Mouse (Mus musculus): Measurements from ENCODE around the gene Olfr683. TPM values are rescaled to one million over a fixed set of nuclear protein-coding genes. Genes with fewer than 3 reads are reported as not detected.
A peak's percentile ranks its signal among the peaks of the same experiment; 100 is the strongest.
"Not testable (repeated sequence)": the region's sequence is repeated elsewhere in the genome, so short reads cannot be mapped to it uniquely, and the experiment has no call there.

Olfr683 gene
- not detected in 2 replicates for polyA plus RNA-seq (2014; fragmentation: Nextera tagmentation; extraction: Ambion mirVana)

DNA sequence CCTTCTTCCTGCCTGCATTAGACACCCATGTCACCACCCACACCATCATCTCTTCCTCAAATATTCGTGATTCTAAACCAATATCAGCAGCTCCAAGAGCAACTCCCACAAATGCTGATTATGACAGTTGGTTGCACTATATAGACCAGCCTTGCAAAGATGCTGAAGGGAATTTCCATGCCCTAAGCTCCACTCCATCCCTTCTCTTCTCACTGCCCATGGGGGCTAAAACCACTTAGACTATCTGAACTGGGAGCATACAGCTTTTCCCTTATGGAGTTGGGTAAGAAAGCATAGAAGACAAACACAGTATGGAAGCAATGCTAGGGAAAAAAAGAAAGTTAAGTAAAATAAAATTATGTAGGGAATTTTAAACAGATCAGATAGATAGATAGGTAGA, at the start of gene Olfr683:
Gene Olfr683 (minus strand): TSS at position 101 of the 400 bp plus-strand sequence.
- 79% methylated on average over 1 of the region's 1 CpGs for WGBS
- Histone ChIP-seq H3K4me1 (ENCODE audit: control insufficient read depth, insufficient read depth, low read length) (no peaks in the 10 kb centered on the region), H3K9ac (ENCODE audit: low read length) (no peak within 1 kb of the TSS), H3K4me3 (ENCODE audit: low read depth, low read length) (no peak within 1 kb of the TSS), H3K9me3 (replicated peaks; ENCODE audit: control insufficient read depth, low read length) (no peaks in the 10 kb centered on the region), H3K27me3 (replicated peaks; ENCODE audit: control insufficient read depth, insufficient read depth, low read length) (no peaks in the 10 kb centered on the region), H3K4me2 (ENCODE audit: low read length) (no peak within 1 kb of the TSS), H3K36me3 (ENCODE audit: control insufficient read depth, insufficient read depth, low read length) (no peaks in the 10 kb centered on the region), H3K27ac (ENCODE audit: low read depth, low read length) (no peak within 1 kb of the TSS)
- ATAC-seq (no peak), DNase-seq (ENCODE audit: low spot score) (no peak)

DNA sequence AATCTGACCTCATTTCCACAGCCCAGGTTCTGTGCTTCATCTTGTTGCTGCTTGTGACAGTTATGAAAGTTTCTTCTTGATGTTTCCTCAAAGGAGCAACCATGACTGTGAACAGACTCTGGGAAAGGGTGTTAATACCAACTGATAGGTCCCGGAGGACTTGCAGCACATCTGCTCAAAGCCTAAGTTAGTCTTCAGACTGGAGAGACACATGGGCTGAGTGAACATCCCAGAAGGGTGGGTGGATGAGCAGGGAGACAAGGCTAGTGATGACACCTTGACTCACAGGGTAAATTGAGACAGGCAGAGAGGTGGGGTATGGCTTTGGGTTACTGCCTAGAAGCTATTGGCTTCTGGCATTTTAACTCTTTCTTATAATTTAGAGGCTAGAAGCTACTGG, 39.1 kb upstream of the Olfr683 start, which contains the start of gene Olfr685:
Gene Olfr685 (minus strand): TSS at position 101 of the 400 bp plus-strand sequence.
- DNase-seq (ENCODE audit: low spot score), result no peak
- Histone ChIP-seq H3K36me3 (ENCODE audit: control insufficient read depth, insufficient read depth, low read length) (no peaks in the 10 kb centered on the region), H3K27me3 (replicated peaks; ENCODE audit: control insufficient read depth, insufficient read depth, low read length) (no peaks in the 10 kb centered on the region), H3K4me2 (ENCODE audit: low read length) (no peak within 1 kb of the TSS), H3K4me1 (ENCODE audit: control insufficient read depth, insufficient read depth, low read length) (no peaks in the 10 kb centered on the region), H3K9ac (ENCODE audit: low read length) (no peak within 1 kb of the TSS), H3K27ac (ENCODE audit: low read depth, low read length) (no peak within 1 kb of the TSS), H3K4me3 (ENCODE audit: low read depth, low read length) (no peak within 1 kb of the TSS), H3K9me3 (replicated peaks; ENCODE audit: control insufficient read depth, low read length) (no peaks in the 10 kb centered on the region)
- no peak for ATAC-seq
- WGBS, result 84% methylated on average over 1 of the region's 1 CpGs

DNA sequence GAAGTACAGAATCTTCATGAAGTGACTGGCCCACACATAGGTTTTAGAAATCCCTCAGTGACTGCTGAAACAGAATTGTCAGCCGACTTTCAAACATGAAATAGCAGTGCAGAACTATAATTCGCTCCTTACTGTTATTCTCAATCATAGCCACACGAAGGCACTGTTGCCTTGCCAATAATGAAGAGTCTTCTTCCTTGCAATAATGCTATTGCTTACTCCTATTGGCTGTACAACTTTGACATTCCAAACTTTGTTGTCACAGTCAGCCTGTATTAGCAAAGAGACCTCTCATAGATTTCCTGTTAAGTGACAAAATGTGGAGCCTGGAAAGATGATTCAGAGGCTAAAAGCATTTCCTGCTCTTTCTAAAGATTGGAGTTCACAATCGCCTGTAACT, 24.0 kb upstream of the Olfr683 start:
- 56% methylated on average over 4 of the region's 4 CpGs for WGBS
- no peak overlapping the region for H3K9ac ChIP-seq (ENCODE audit: low read length)
- peak; percentile 25 for DNase-seq (ENCODE audit: low spot score)
- H3K27me3 ChIP-seq (replicated peaks; ENCODE audit: control insufficient read depth, insufficient read depth, low read length), result no peaks in the 10 kb centered on the region
- H3K36me3 ChIP-seq (ENCODE audit: control insufficient read depth, insufficient read depth, low read length), result no peaks in the 10 kb centered on the region
- H3K4me2 ChIP-seq (ENCODE audit: low read length), result no peak overlapping the region
- H3K4me1 ChIP-seq (ENCODE audit: control insufficient read depth, insufficient read depth, low read length), result no peaks in the 10 kb centered on the region
- no peak overlapping the region for H3K4me3 ChIP-seq (ENCODE audit: low read depth, low read length)
- H3K9me3 ChIP-seq (replicated peaks; ENCODE audit: control insufficient read depth, low read length), result no peaks in the 10 kb centered on the region
- H3K27ac ChIP-seq (ENCODE audit: low read depth, low read length), result no peak overlapping the region
- no peak for ATAC-seq

DNA sequence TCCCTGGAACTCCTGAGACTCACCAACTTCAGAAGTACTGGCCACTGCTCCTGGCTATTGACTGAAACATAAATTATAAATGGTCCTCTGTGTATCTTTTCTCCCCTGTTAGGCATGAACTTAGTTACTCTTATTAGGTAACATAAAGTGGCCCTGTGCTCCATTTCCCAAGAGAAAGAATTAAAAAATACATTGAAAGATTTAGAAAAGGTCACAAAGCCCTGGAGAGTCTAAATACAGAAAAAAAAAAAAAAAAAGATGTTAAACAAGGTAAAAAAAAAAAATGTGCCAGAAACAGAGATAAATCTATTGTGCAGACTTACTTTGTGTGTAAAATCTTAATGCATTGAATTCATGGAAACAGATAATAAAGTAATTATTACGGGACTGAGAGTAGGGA, 16.7 kb upstream of the Olfr683 start, which contains the start of gene Olfr684:
Gene Olfr684 (minus strand): TSS at position 101 of the 400 bp plus-strand sequence.
- H3K4me2 ChIP-seq (ENCODE audit: low read length), result no peak within 1 kb of the TSS
- ATAC-seq (no peak), DNase-seq (ENCODE audit: low spot score) (no peak)
- H3K27me3 ChIP-seq (replicated peaks; ENCODE audit: control insufficient read depth, insufficient read depth, low read length), result no peaks in the 10 kb centered on the region
- H3K9me3 ChIP-seq (replicated peaks; ENCODE audit: control insufficient read depth, low read length), result no peaks in the 10 kb centered on the region
- H3K9ac ChIP-seq (ENCODE audit: low read length), result no peak within 1 kb of the TSS
- H3K4me3 ChIP-seq (ENCODE audit: low read depth, low read length), result no peak within 1 kb of the TSS
- no peaks in the 10 kb centered on the region for H3K4me1 ChIP-seq (ENCODE audit: control insufficient read depth, insufficient read depth, low read length)
- 54% methylated on average over 1 of the region's 1 CpGs for WGBS
- no peak within 1 kb of the TSS for H3K27ac ChIP-seq (ENCODE audit: low read depth, low read length)
- no peaks in the 10 kb centered on the region for H3K36me3 ChIP-seq (ENCODE audit: control insufficient read depth, insufficient read depth, low read length)

GRCm38 (mm10) chr7:105141275-105141674, 5.5 kb downstream of the Olfr683 start:
- DNase-seq (ENCODE audit: low spot score), result no peak
- no peaks in the 10 kb centered on the region for H3K36me3 ChIP-seq (ENCODE audit: control insufficient read depth, insufficient read depth, low read length)
- 77% methylated on average over 2 of the region's 2 CpGs for WGBS
- no peak overlapping the region for H3K9ac ChIP-seq (ENCODE audit: low read length)
- no peaks in the 10 kb centered on the region for H3K27me3 ChIP-seq (replicated peaks; ENCODE audit: control insufficient read depth, insufficient read depth, low read length)
- H3K4me3 ChIP-seq (ENCODE audit: low read depth, low read length), result no peak overlapping the region
- no peak overlapping the region for H3K4me2 ChIP-seq (ENCODE audit: low read length)
- no peak overlapping the region for H3K27ac ChIP-seq (ENCODE audit: low read depth, low read length)
- no peak for ATAC-seq
- no peaks in the 10 kb centered on the region for H3K4me1 ChIP-seq (ENCODE audit: control insufficient read depth, insufficient read depth, low read length)
- no peaks in the 10 kb centered on the region for H3K9me3 ChIP-seq (replicated peaks; ENCODE audit: control insufficient read depth, low read length)

DNA sequence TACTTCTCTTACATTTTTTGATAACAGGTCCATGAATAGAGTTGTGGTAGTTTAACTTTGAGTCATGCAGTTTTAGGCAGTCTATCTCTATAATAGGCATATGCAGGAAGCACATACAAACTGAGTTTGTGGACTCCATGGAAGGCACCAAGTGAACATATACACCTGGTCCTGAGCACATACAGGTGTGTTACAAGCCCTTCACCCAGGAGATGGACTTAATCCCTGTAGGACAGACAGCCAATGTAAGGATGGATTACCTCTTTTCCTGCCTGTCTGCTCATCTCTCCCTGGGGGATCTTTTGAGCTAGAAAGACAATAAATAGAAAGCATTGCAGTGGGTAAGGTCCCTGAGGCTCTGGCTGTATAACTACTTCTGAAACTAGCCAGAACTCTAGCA, 30.3 kb downstream of the Olfr683 start, which contains the start of gene Olfr681:
Gene Olfr681 (plus strand): TSS at position 301 of the 400 bp plus-strand sequence.
- H3K36me3 ChIP-seq (ENCODE audit: control insufficient read depth, insufficient read depth, low read length), result no peaks in the 10 kb centered on the region
- no peaks in the 10 kb centered on the region for H3K27me3 ChIP-seq (replicated peaks; ENCODE audit: control insufficient read depth, insufficient read depth, low read length)
- H3K9ac ChIP-seq (ENCODE audit: low read length), result no peak within 1 kb of the TSS
- no peak for ATAC-seq
- H3K27ac ChIP-seq (ENCODE audit: low read depth, low read length), result no peak within 1 kb of the TSS
- H3K4me1 ChIP-seq (ENCODE audit: control insufficient read depth, insufficient read depth, low read length), result no peaks in the 10 kb centered on the region
- no peak for DNase-seq (ENCODE audit: low spot score)
- no peaks in the 10 kb centered on the region for H3K9me3 ChIP-seq (replicated peaks; ENCODE audit: control insufficient read depth, low read length)
- no peak within 1 kb of the TSS for H3K4me3 ChIP-seq (ENCODE audit: low read depth, low read length)
- no peak within 1 kb of the TSS for H3K4me2 ChIP-seq (ENCODE audit: low read length)

DNA sequence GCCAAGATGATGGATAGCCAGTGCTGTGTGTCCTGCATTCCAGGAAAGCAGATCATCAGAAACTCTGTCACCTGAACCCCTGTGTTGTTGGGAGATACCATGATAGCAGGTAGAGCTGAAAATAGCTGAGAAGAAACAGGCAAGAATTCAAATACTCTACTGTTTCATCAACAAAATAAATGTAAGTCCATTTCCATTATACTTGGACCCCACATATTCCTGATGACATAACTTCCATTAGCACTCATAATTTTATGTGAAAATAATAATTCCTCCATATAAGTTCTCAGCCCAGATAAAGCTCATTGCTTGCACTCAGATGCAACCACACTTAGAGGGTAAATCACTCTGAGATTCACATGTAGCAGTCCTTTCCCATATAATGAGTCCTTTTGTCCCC, 54.1 kb downstream of the Olfr683 start, which contains the start of gene Olfr680-ps1:
Gene Olfr680-ps1 (minus strand): TSS at position 101 of the 400 bp plus-strand sequence.
- not testable (repeated sequence) for DNase-seq (ENCODE audit: low spot score); H3K36me3 ChIP-seq (ENCODE audit: control insufficient read depth, insufficient read depth, low read length); H3K27ac ChIP-seq (ENCODE audit: low read depth, low read length); H3K4me3 ChIP-seq (ENCODE audit: low read depth, low read length); H3K9me3 ChIP-seq (replicated peaks; ENCODE audit: control insufficient read depth, low read length); H3K9ac ChIP-seq (ENCODE audit: low read length); ATAC-seq; H3K4me2 ChIP-seq (ENCODE audit: low read length); H3K27me3 ChIP-seq (replicated peaks; ENCODE audit: control insufficient read depth, insufficient read depth, low read length); H3K4me1 ChIP-seq (ENCODE audit: control insufficient read depth, insufficient read depth, low read length)

Other genes with a start within 250 kb of the Olfr683 start
- gene Olfr667, start 225.5 kb downstream of the Olfr683 start, polyA plus RNA-seq (2014; fragmentation: Nextera tagmentation; extraction: Ambion mirVana), result not detected in 2 replicates
- not detected in 2 replicates for gene Olfr668, start 219.0 kb downstream of the Olfr683 start, polyA plus RNA-seq (2014; fragmentation: Nextera tagmentation; extraction: Ambion mirVana)
- not detected in 2 replicates for gene Olfr669, start 212.8 kb downstream of the Olfr683 start, polyA plus RNA-seq (2014; fragmentation: Nextera tagmentation; extraction: Ambion mirVana)
- gene Olfr670, start 184.4 kb downstream of the Olfr683 start, polyA plus RNA-seq (2014; fragmentation: Nextera tagmentation; extraction: Ambion mirVana), result not detected in 2 replicates
- not detected in 2 replicates for gene Olfr671, start 167.9 kb downstream of the Olfr683 start, polyA plus RNA-seq (2014; fragmentation: Nextera tagmentation; extraction: Ambion mirVana)
- not detected in 2 replicates for gene Olfr672, start 145.0 kb downstream of the Olfr683 start, polyA plus RNA-seq (2014; fragmentation: Nextera tagmentation; extraction: Ambion mirVana)
- gene Olfr675, start 118.6 kb downstream of the Olfr683 start, polyA plus RNA-seq (2014; fragmentation: Nextera tagmentation; extraction: Ambion mirVana), result not detected in 2 replicates
- not detected in 2 replicates for gene Olfr676, start 114.3 kb downstream of the Olfr683 start, polyA plus RNA-seq (2014; fragmentation: Nextera tagmentation; extraction: Ambion mirVana)
- not detected in 2 replicates for gene Olfr677, start 95.6 kb downstream of the Olfr683 start, polyA plus RNA-seq (2014; fragmentation: Nextera tagmentation; extraction: Ambion mirVana)
- gene Olfr678, start 82.5 kb downstream of the Olfr683 start, polyA plus RNA-seq (2014; fragmentation: Nextera tagmentation; extraction: Ambion mirVana), result not detected in 2 replicates
- gene Olfr679, start 65.8 kb downstream of the Olfr683 start, polyA plus RNA-seq (2014; fragmentation: Nextera tagmentation; extraction: Ambion mirVana), result not detected in 2 replicates
- gene Olfr680-ps1, start 54.2 kb downstream of the Olfr683 start, polyA plus RNA-seq (2014; fragmentation: Nextera tagmentation; extraction: Ambion mirVana), result not detected in 2 replicates
- not detected in 2 replicates for gene Olfr681, start 30.2 kb downstream of the Olfr683 start, polyA plus RNA-seq (2014; fragmentation: Nextera tagmentation; extraction: Ambion mirVana)
- gene Olfr684, start 16.6 kb upstream of the Olfr683 start, polyA plus RNA-seq (2014; fragmentation: Nextera tagmentation; extraction: Ambion mirVana), result not detected in 2 replicates
- not detected in 2 replicates for gene Olfr685, start 39.0 kb upstream of the Olfr683 start, polyA plus RNA-seq (2014; fragmentation: Nextera tagmentation; extraction: Ambion mirVana)
- not detected in 2 replicates for gene Olfr686, start 60.5 kb upstream of the Olfr683 start, polyA plus RNA-seq (2014; fragmentation: Nextera tagmentation; extraction: Ambion mirVana)
- not detected in 2 replicates for gene Olfr688, start 141.1 kb upstream of the Olfr683 start, polyA plus RNA-seq (2014; fragmentation: Nextera tagmentation; extraction: Ambion mirVana)
- gene Olfr689, start 164.2 kb upstream of the Olfr683 start, polyA plus RNA-seq (2014; fragmentation: Nextera tagmentation; extraction: Ambion mirVana), result not detected in 2 replicates
- not detected in 2 replicates for gene Olfr690, start 187.1 kb upstream of the Olfr683 start, polyA plus RNA-seq (2014; fragmentation: Nextera tagmentation; extraction: Ambion mirVana)
- gene Olfr691, start 195.3 kb upstream of the Olfr683 start, polyA plus RNA-seq (2014; fragmentation: Nextera tagmentation; extraction: Ambion mirVana), result not detected in 2 replicates
- not detected in 2 replicates for gene Olfr692, start 221.2 kb upstream of the Olfr683 start, polyA plus RNA-seq (2014; fragmentation: Nextera tagmentation; extraction: Ambion mirVana)
- not detected in 2 replicates for gene Gm5901, start 228.0 kb upstream of the Olfr683 start, polyA plus RNA-seq (2014; fragmentation: Nextera tagmentation; extraction: Ambion mirVana)